Mouse (Mus musculus): ENCODE measurements at regions not wholly inside any gene's neighbourhood (a gene's known extent, or its start where the extent isn't known, plus 50 kb on each side); places are given as distances from the start of the nearest gene placed in this dataset.

- no peak for DNase-seq (ENCODE audit: low spot score, missing footprints)
- H3K4me1 ChIP-seq (ENCODE audit: control insufficient read depth, insufficient read depth, low read length), result no peaks in the 10 kb centered on the region
- WGBS, result 92% methylated on average over 3 of the region's 3 CpGs
- no peak for ATAC-seq (ENCODE audit: low FRiP score)
- H3K4me2 ChIP-seq, result no peak overlapping the region
- H3K27ac ChIP-seq (ENCODE audit: low read depth, low read length), result no peak overlapping the region
- H3K36me3 ChIP-seq (ENCODE audit: control insufficient read depth, insufficient read depth, low read length), result no peaks in the 10 kb centered on the region
- no peak overlapping the region for H3K4me3 ChIP-seq (ENCODE audit: low read depth, low read length)
- H3K27me3 ChIP-seq (ENCODE audit: control insufficient read depth, insufficient read depth, low read length), result no peaks in the 10 kb centered on the region
- no peaks in the 10 kb centered on the region for H3K9me3 ChIP-seq (ENCODE audit: control insufficient read depth, low read length)
- H3K9ac ChIP-seq (ENCODE audit: low read length), result no peak overlapping the region
Observed at GRCm38 (mm10) chr12:13709806-13710205, 440.9 kb downstream of the Nbas start.

GRCm38 (mm10) chr12:13707747-13708146 is 438.8 kb downstream of the Nbas start:
- no peak for DNase-seq (ENCODE audit: low spot score, missing footprints)
- Histone ChIP-seq H3K27ac (ENCODE audit: low read depth, low read length) (no peak overlapping the region), H3K27me3 (ENCODE audit: control insufficient read depth, insufficient read depth, low read length) (no peaks in the 10 kb centered on the region), H3K36me3 (ENCODE audit: control insufficient read depth, insufficient read depth, low read length) (no peaks in the 10 kb centered on the region), H3K9me3 (ENCODE audit: control insufficient read depth, low read length) (no peaks in the 10 kb centered on the region), H3K4me2 (no peak overlapping the region), H3K9ac (ENCODE audit: low read length) (no peak overlapping the region), H3K4me3 (ENCODE audit: low read depth, low read length) (no peak overlapping the region), H3K4me1 (ENCODE audit: control insufficient read depth, insufficient read depth, low read length) (no peaks in the 10 kb centered on the region)
- no peak for ATAC-seq (ENCODE audit: low FRiP score)
- WGBS, result 80% methylated on average over 5 of the region's 5 CpGs

GRCm38 (mm10) chr12:13706510-13706909 is 437.6 kb downstream of the Nbas start:
- DNase-seq (ENCODE audit: low spot score, missing footprints) (no peak), ATAC-seq (ENCODE audit: low FRiP score) (peak; percentile 47)
- Histone ChIP-seq H3K4me1 (ENCODE audit: control insufficient read depth, insufficient read depth, low read length) (no peaks in the 10 kb centered on the region), H3K9ac (ENCODE audit: low read length) (no peak overlapping the region), H3K4me2 (no peak overlapping the region), H3K9me3 (ENCODE audit: control insufficient read depth, low read length) (no peaks in the 10 kb centered on the region), H3K27ac (ENCODE audit: low read depth, low read length) (no peak overlapping the region), H3K36me3 (ENCODE audit: control insufficient read depth, insufficient read depth, low read length) (no peaks in the 10 kb centered on the region), H3K4me3 (ENCODE audit: low read depth, low read length) (no peak overlapping the region), H3K27me3 (ENCODE audit: control insufficient read depth, insufficient read depth, low read length) (no peaks in the 10 kb centered on the region)
- 43% methylated on average over 4 of the region's 4 CpGs for WGBS

GRCm38 (mm10) chr12:13703604-13704003 is 434.7 kb downstream of the Nbas start:
- Histone ChIP-seq H3K4me2 (no peak overlapping the region), H3K4me3 (ENCODE audit: low read depth, low read length) (no peak overlapping the region), H3K9ac (ENCODE audit: low read length) (no peak overlapping the region), H3K27ac (ENCODE audit: low read depth, low read length) (no peak overlapping the region), H3K9me3 (ENCODE audit: control insufficient read depth, low read length) (no peaks in the 10 kb centered on the region), H3K4me1 (ENCODE audit: control insufficient read depth, insufficient read depth, low read length) (no peaks in the 10 kb centered on the region), H3K36me3 (ENCODE audit: control insufficient read depth, insufficient read depth, low read length) (no peaks in the 10 kb centered on the region), H3K27me3 (ENCODE audit: control insufficient read depth, insufficient read depth, low read length) (no peaks in the 10 kb centered on the region)
- WGBS, result 79% methylated on average over 3 of the region's 3 CpGs
- DNase-seq (ENCODE audit: low spot score, missing footprints), result no peak
- 0 out of 2 replicates have a peak, but pooled peaks have one; percentile 17 for ATAC-seq (ENCODE audit: low FRiP score)

GRCm38 (mm10) chr12:13699858-13700257 is 430.9 kb downstream of the Nbas start:
- DNase-seq (ENCODE audit: low spot score, missing footprints) (no peak), ATAC-seq (ENCODE audit: low FRiP score) (no peak)
- no peak overlapping the region for H3K4me3 ChIP-seq (ENCODE audit: low read depth, low read length)
- H3K27ac ChIP-seq (ENCODE audit: low read depth, low read length), result no peak overlapping the region
- 90% methylated on average over 2 of the region's 2 CpGs for WGBS
- H3K4me2 ChIP-seq, result no peak overlapping the region
- no peak overlapping the region for H3K9ac ChIP-seq (ENCODE audit: low read length)
- H3K27me3 ChIP-seq (ENCODE audit: control insufficient read depth, insufficient read depth, low read length), result no peaks in the 10 kb centered on the region
- H3K9me3 ChIP-seq (ENCODE audit: control insufficient read depth, low read length), result no peaks in the 10 kb centered on the region
- H3K36me3 ChIP-seq (ENCODE audit: control insufficient read depth, insufficient read depth, low read length), result no peaks in the 10 kb centered on the region
- no peaks in the 10 kb centered on the region for H3K4me1 ChIP-seq (ENCODE audit: control insufficient read depth, insufficient read depth, low read length)

- Histone ChIP-seq H3K36me3 (ENCODE audit: control insufficient read depth, insufficient read depth, low read length) (no peaks in the 10 kb centered on the region), H3K4me2 (no peak overlapping the region), H3K9me3 (ENCODE audit: control insufficient read depth, low read length) (no peaks in the 10 kb centered on the region), H3K4me1 (ENCODE audit: control insufficient read depth, insufficient read depth, low read length) (no peaks in the 10 kb centered on the region), H3K27me3 (ENCODE audit: control insufficient read depth, insufficient read depth, low read length) (no peaks in the 10 kb centered on the region), H3K4me3 (ENCODE audit: low read depth, low read length) (no peak overlapping the region), H3K9ac (ENCODE audit: low read length) (no peak overlapping the region), H3K27ac (ENCODE audit: low read depth, low read length) (no peak overlapping the region)
- DNase-seq (ENCODE audit: low spot score, missing footprints) (no peak), ATAC-seq (ENCODE audit: low FRiP score) (no peak)
- WGBS, result 71% methylated on average over 4 of the region's 4 CpGs
Observed at GRCm38 (mm10) chr12:13698834-13699233, 429.9 kb downstream of the Nbas start.

GRCm38 (mm10) chr12:13691394-13692165 is 422.6 kb downstream of the Nbas start:
- peaks cover 6% of the 10 kb centered on the region; the same call in 1 of the 2 replicates for H3K4me1 ChIP-seq (ENCODE audit: control insufficient read depth, insufficient read depth, low read length)
- no peak overlapping the region for H3K4me3 ChIP-seq (ENCODE audit: low read depth, low read length)
- no peaks in the 10 kb centered on the region for H3K27me3 ChIP-seq (ENCODE audit: control insufficient read depth, insufficient read depth, low read length)
- WGBS, result 46% methylated on average over 2 of the region's 2 CpGs
- H3K4me2 ChIP-seq, result no peak overlapping the region
- no peaks in the 10 kb centered on the region for H3K36me3 ChIP-seq (ENCODE audit: control insufficient read depth, insufficient read depth, low read length)
- ATAC-seq (ENCODE audit: low FRiP score) (peak; percentile 79), DNase-seq (ENCODE audit: low spot score, missing footprints) (peak; percentile 86)
- no peak overlapping the region for H3K27ac ChIP-seq (ENCODE audit: low read depth, low read length)
- no peak overlapping the region for H3K9ac ChIP-seq (ENCODE audit: low read length)
- H3K9me3 ChIP-seq (ENCODE audit: control insufficient read depth, low read length), result no peaks in the 10 kb centered on the region

- H3K4me3 ChIP-seq (ENCODE audit: low read depth, low read length), result no peak overlapping the region
- DNase-seq (ENCODE audit: low spot score, missing footprints) (no peak), ATAC-seq (ENCODE audit: low FRiP score) (no peak)
- no peaks in the 10 kb centered on the region for H3K4me1 ChIP-seq (ENCODE audit: control insufficient read depth, insufficient read depth, low read length)
- no peak overlapping the region for H3K27ac ChIP-seq (ENCODE audit: low read depth, low read length)
- no peaks in the 10 kb centered on the region for H3K27me3 ChIP-seq (ENCODE audit: control insufficient read depth, insufficient read depth, low read length)
- H3K9me3 ChIP-seq (ENCODE audit: control insufficient read depth, low read length), result no peaks in the 10 kb centered on the region
- no peak overlapping the region for H3K4me2 ChIP-seq
- no peaks in the 10 kb centered on the region for H3K36me3 ChIP-seq (ENCODE audit: control insufficient read depth, insufficient read depth, low read length)
- no peak overlapping the region for H3K9ac ChIP-seq (ENCODE audit: low read length)
- 80% methylated on average over 1 of the region's 1 CpGs for WGBS
Observed at GRCm38 (mm10) chr12:13677266-13677665, 408.3 kb downstream of the Nbas start.

GRCm38 (mm10) chr12:13669453-13669852 is 400.5 kb downstream of the Nbas start:
- H3K4me1 ChIP-seq (ENCODE audit: control insufficient read depth, insufficient read depth, low read length), result no peaks in the 10 kb centered on the region
- H3K36me3 ChIP-seq (ENCODE audit: control insufficient read depth, insufficient read depth, low read length), result no peaks in the 10 kb centered on the region
- no peaks in the 10 kb centered on the region for H3K9me3 ChIP-seq (ENCODE audit: control insufficient read depth, low read length)
- ATAC-seq (ENCODE audit: low FRiP score) (no peak), DNase-seq (ENCODE audit: low spot score, missing footprints) (no peak)
- no peak overlapping the region for H3K27ac ChIP-seq (ENCODE audit: low read depth, low read length)
- no peak overlapping the region for H3K9ac ChIP-seq (ENCODE audit: low read length)
- H3K4me2 ChIP-seq, result no peak overlapping the region
- H3K4me3 ChIP-seq (ENCODE audit: low read depth, low read length), result no peak overlapping the region
- no peaks in the 10 kb centered on the region for H3K27me3 ChIP-seq (ENCODE audit: control insufficient read depth, insufficient read depth, low read length)
